Mouse (Mus musculus): ENCODE measurements around the gene Tmem255b. TPM values are rescaled to one million over a fixed set of nuclear protein-coding genes. Genes with fewer than 3 reads are reported as not detected.

Tmem255b gene
- 0.58 TPM in 1 of 2 replicates, not detected in the other for polyA plus RNA-seq (2014; fragmentation: Nextera tagmentation; extraction: Ambion mirVana)

DNA sequence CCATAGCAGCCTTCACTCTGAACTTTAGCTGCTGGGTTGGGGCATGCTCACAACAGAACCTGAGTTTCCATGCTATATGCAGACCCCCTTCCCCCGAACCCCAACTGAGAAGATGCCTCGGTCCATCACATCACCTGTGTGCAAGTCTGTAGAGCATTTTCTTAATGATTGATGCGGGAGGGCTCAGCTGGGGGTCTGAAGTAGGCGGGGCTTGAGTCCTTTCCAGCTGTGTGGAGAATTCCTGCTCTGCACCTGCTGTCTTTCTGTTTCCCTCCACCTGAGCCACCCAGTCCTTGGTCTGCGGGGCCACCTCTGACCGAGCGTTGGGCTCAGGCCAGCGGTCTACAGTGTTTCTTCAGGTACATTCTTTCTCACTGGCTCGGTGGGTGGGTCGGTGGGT lies at the start of gene Tmem255b:
Gene Tmem255b (plus strand): TSS at position 301 of the 400 bp plus-strand sequence.
- ATAC-seq (ENCODE audit: insufficient number of reproducible peaks, low FRiP score, low TSS enrichment, low read depth) (no peak), DNase-seq (ENCODE audit: low spot score) (no peak)
- H3K4me2 ChIP-seq (ENCODE audit: low read depth, severe bottlenecking) = peak within 1 kb of the TSS; percentile 0; the same call in 1 of the 2 replicates
- WGBS = 19% methylated on average over 10 of the region's 10 CpGs
- H3K27me3 ChIP-seq (ENCODE audit: control insufficient read depth, insufficient read depth, low read length) = peaks cover 23% of the 10 kb centered on the region
- 0 out of 2 replicates have a peak, but pooled peaks cover 3% of the 10 kb centered on the region for H3K4me1 ChIP-seq (ENCODE audit: control insufficient read depth, insufficient read depth, low read length)
- no peaks in the 10 kb centered on the region for H3K9me3 ChIP-seq (ENCODE audit: control insufficient read depth, low read length)
- no peak within 1 kb of the TSS for H3K27ac ChIP-seq (replicated peaks; ENCODE audit: low read depth, low read length)
- no peaks in the 10 kb centered on the region for H3K36me3 ChIP-seq (ENCODE audit: control insufficient read depth, insufficient read depth, low read length)
- no peak within 1 kb of the TSS for H3K9ac ChIP-seq (ENCODE audit: low read length)
- H3K4me3 ChIP-seq (ENCODE audit: low read depth, low read length) = no peak within 1 kb of the TSS

DNA sequence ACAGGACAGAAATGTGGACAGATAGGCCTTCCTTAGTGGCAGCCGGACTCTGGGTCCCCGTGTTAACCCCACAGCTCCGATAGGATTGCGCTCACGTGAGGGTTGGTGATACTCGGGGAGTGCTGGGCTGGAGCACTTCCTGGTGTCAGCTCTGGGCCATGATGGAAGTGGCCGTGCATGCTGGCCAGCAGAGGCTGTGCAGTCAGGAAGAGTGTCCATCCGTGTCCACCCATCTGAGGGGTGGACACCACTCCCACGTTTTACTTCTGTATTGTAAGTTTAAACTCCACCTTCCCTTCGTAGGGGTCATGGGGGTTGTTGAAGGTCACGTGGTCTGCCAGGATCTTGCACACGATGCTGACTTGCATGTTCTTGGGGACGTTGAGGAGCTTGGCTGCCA lies 48.6 kb upstream of the Tmem255b start:
- Histone ChIP-seq H3K27ac (replicated peaks; ENCODE audit: low read depth, low read length) (no peak overlapping the region), H3K9ac (ENCODE audit: low read length) (no peak overlapping the region), H3K36me3 (ENCODE audit: control insufficient read depth, insufficient read depth, low read length) (no peaks in the 10 kb centered on the region), H3K27me3 (ENCODE audit: control insufficient read depth, insufficient read depth, low read length) (no peaks in the 10 kb centered on the region), H3K4me3 (ENCODE audit: low read depth, low read length) (no peak overlapping the region), H3K4me2 (ENCODE audit: low read depth, severe bottlenecking) (no peak overlapping the region), H3K9me3 (ENCODE audit: control insufficient read depth, low read length) (no peaks in the 10 kb centered on the region), H3K4me1 (ENCODE audit: control insufficient read depth, insufficient read depth, low read length) (no peaks in the 10 kb centered on the region)
- ATAC-seq (ENCODE audit: insufficient number of reproducible peaks, low FRiP score, low TSS enrichment, low read depth) (no peak), DNase-seq (ENCODE audit: low spot score) (no peak)
- WGBS = 83% methylated on average over 13 of the region's 13 CpGs

DNA sequence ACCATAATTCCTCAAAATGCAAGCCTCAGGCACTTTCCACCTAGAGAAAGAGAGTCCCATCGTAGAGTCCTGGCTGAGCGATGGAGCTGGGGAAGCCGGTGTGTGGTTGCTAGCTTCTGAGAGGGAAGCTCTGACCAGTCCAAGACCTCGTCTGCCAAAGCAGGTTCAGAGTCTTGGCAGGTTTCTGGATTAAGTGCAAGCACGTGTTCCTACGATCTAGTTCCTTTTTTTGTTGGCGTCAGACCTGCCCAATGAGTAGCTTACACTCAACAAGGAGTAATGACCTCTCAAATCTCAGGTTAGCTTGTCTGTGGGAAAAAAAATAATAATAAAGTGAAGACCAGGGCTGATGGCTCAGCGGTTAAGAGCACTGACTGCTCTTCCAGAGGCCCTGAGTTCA lies 47.3 kb upstream of the Tmem255b start:
- WGBS = 85% methylated on average over 8 of the region's 8 CpGs
- Histone ChIP-seq H3K9ac (ENCODE audit: low read length) (no peak overlapping the region), H3K27ac (replicated peaks; ENCODE audit: low read depth, low read length) (no peak overlapping the region), H3K27me3 (ENCODE audit: control insufficient read depth, insufficient read depth, low read length) (no peaks in the 10 kb centered on the region), H3K4me1 (ENCODE audit: control insufficient read depth, insufficient read depth, low read length) (no peaks in the 10 kb centered on the region), H3K4me2 (ENCODE audit: low read depth, severe bottlenecking) (no peak overlapping the region), H3K36me3 (ENCODE audit: control insufficient read depth, insufficient read depth, low read length) (no peaks in the 10 kb centered on the region), H3K4me3 (ENCODE audit: low read depth, low read length) (no peak overlapping the region), H3K9me3 (ENCODE audit: control insufficient read depth, low read length) (no peaks in the 10 kb centered on the region)
- ATAC-seq (ENCODE audit: insufficient number of reproducible peaks, low FRiP score, low TSS enrichment, low read depth) (no peak), DNase-seq (ENCODE audit: low spot score) (no peak)

DNA sequence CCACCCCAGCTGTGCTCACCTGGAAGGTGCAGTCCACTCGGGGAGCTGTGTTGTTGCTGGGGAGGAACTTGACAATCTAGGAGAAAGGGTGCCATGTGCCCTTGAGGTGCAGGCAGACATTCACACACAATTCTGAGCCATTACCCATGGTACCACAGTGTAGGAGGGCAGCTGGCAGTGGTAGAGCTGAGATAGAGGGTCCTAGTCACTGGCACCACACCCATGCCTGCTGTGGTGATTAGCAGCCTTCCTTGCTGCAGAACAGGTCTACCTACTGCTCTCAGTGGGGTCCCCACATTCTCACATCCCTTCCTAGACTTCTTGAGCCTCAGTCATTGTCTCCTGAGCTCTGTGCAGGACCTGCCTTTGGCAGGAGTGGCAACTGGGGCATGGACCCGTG lies 46.2 kb upstream of the Tmem255b start:
- H3K9me3 ChIP-seq (ENCODE audit: control insufficient read depth, low read length) = no peaks in the 10 kb centered on the region
- no peaks in the 10 kb centered on the region for H3K36me3 ChIP-seq (ENCODE audit: control insufficient read depth, insufficient read depth, low read length)
- no peak overlapping the region for H3K4me2 ChIP-seq (ENCODE audit: low read depth, severe bottlenecking)
- DNase-seq (ENCODE audit: low spot score) (no peak), ATAC-seq (ENCODE audit: insufficient number of reproducible peaks, low FRiP score, low TSS enrichment, low read depth) (no peak)
- WGBS = 90% methylated on average over 2 of the region's 2 CpGs
- no peaks in the 10 kb centered on the region for H3K4me1 ChIP-seq (ENCODE audit: control insufficient read depth, insufficient read depth, low read length)
- no peak overlapping the region for H3K27ac ChIP-seq (replicated peaks; ENCODE audit: low read depth, low read length)
- no peak overlapping the region for H3K4me3 ChIP-seq (ENCODE audit: low read depth, low read length)
- H3K27me3 ChIP-seq (ENCODE audit: control insufficient read depth, insufficient read depth, low read length) = no peaks in the 10 kb centered on the region
- no peak overlapping the region for H3K9ac ChIP-seq (ENCODE audit: low read length)

DNA sequence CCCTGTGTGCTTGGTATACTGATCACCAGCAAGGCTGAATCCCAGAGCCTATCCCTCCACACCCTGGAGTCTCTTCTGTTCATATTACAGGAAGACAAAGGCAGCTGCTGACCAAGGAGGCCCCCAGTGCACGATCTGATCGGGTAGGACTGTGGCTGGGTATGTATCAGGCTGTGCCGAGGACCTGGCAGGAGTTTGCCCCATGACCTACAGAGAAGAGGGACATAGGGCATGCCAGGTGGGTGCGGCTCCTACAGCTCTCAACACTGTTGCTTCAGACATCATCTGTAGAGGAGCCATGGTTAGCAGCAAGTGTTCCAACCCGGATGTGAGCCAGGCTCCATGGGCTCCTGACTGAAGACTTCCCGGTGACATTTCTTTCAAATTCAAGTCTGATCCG lies 41.1 kb upstream of the Tmem255b start:
- no peaks in the 10 kb centered on the region for H3K36me3 ChIP-seq (ENCODE audit: control insufficient read depth, insufficient read depth, low read length)
- H3K9ac ChIP-seq (ENCODE audit: low read length) = no peak overlapping the region
- H3K4me3 ChIP-seq (ENCODE audit: low read depth, low read length) = no peak overlapping the region
- ATAC-seq (ENCODE audit: insufficient number of reproducible peaks, low FRiP score, low TSS enrichment, low read depth) (no peak), DNase-seq (ENCODE audit: low spot score) (no peak)
- no peak overlapping the region for H3K27ac ChIP-seq (replicated peaks; ENCODE audit: low read depth, low read length)
- WGBS = 94% methylated on average over 7 of the region's 7 CpGs
- no peak overlapping the region for H3K4me2 ChIP-seq (ENCODE audit: low read depth, severe bottlenecking)
- H3K4me1 ChIP-seq (ENCODE audit: control insufficient read depth, insufficient read depth, low read length) = no peaks in the 10 kb centered on the region
- H3K9me3 ChIP-seq (ENCODE audit: control insufficient read depth, low read length) = no peaks in the 10 kb centered on the region
- H3K27me3 ChIP-seq (ENCODE audit: control insufficient read depth, insufficient read depth, low read length) = no peaks in the 10 kb centered on the region

DNA sequence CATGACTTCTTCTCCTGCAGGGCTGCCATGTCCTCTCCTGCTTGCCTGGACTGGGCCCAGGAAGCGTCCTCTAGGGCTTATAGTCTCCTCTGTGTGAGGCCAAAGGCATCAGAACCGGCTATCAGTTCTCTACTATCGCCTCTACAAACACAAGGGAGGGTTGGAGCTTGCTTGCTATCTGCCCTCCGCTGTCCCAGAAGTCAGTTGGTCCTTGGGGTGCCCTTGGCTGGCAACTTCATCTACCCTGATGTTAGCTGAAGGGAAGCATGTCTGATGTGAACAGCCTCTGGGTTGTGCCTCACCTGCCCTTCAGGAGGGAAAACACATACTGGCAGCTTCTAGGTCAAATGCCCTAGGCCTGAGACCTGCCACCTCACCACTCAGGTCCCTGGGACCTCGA lies 38.3 kb upstream of the Tmem255b start, which contains the start of gene Atp4b:
Gene Atp4b (minus strand): TSS at position 101 of the 400 bp plus-strand sequence.
- no peak within 1 kb of the TSS for H3K27ac ChIP-seq (replicated peaks; ENCODE audit: low read depth, low read length)
- 80% methylated on average over 5 of the region's 5 CpGs for WGBS
- H3K27me3 ChIP-seq (ENCODE audit: control insufficient read depth, insufficient read depth, low read length) = no peaks in the 10 kb centered on the region
- DNase-seq (ENCODE audit: low spot score) = no peak
- no peaks in the 10 kb centered on the region for H3K36me3 ChIP-seq (ENCODE audit: control insufficient read depth, insufficient read depth, low read length)
- no peak within 1 kb of the TSS for H3K4me3 ChIP-seq (ENCODE audit: low read depth, low read length)
- no peak for ATAC-seq (ENCODE audit: insufficient number of reproducible peaks, low FRiP score, low TSS enrichment, low read depth)
- no peak within 1 kb of the TSS for H3K4me2 ChIP-seq (ENCODE audit: low read depth, severe bottlenecking)
- H3K9ac ChIP-seq (ENCODE audit: low read length) = no peak within 1 kb of the TSS
- H3K4me1 ChIP-seq (ENCODE audit: control insufficient read depth, insufficient read depth, low read length) = no peaks in the 10 kb centered on the region
- no peaks in the 10 kb centered on the region for H3K9me3 ChIP-seq (ENCODE audit: control insufficient read depth, low read length)

DNA sequence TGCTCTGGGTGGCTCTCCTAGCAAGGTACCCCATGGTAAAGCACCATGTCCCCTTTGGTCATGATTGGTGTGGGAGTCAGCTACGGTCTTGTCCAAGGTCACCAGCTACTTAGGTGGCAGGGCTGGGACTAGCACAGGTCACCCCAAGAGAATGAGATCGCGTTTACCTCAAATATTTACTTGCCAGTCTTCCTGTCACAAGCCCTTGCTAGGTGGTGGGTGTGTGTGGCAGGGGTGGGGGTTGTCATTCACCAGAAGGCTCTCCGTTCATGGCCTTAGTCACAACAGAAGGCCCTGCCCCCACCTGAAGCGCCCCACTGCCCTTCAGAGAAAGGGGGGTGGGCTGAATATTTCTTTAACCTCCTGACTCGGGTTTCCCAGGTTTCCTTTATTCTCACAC lies 31.5 kb upstream of the Tmem255b start:
- no peaks in the 10 kb centered on the region for H3K4me1 ChIP-seq (ENCODE audit: control insufficient read depth, insufficient read depth, low read length)
- H3K36me3 ChIP-seq (ENCODE audit: control insufficient read depth, insufficient read depth, low read length) = no peaks in the 10 kb centered on the region
- no peak overlapping the region for H3K4me3 ChIP-seq (ENCODE audit: low read depth, low read length)
- no peak overlapping the region for H3K4me2 ChIP-seq (ENCODE audit: low read depth, severe bottlenecking)
- DNase-seq (ENCODE audit: low spot score) = no peak
- H3K9ac ChIP-seq (ENCODE audit: low read length) = no peak overlapping the region
- H3K27me3 ChIP-seq (ENCODE audit: control insufficient read depth, insufficient read depth, low read length) = no peaks in the 10 kb centered on the region
- H3K9me3 ChIP-seq (ENCODE audit: control insufficient read depth, low read length) = no peaks in the 10 kb centered on the region
- WGBS = 74% methylated on average over 6 of the region's 6 CpGs
- no peak overlapping the region for H3K27ac ChIP-seq (replicated peaks; ENCODE audit: low read depth, low read length)
- no peak for ATAC-seq (ENCODE audit: insufficient number of reproducible peaks, low FRiP score, low TSS enrichment, low read depth)

DNA sequence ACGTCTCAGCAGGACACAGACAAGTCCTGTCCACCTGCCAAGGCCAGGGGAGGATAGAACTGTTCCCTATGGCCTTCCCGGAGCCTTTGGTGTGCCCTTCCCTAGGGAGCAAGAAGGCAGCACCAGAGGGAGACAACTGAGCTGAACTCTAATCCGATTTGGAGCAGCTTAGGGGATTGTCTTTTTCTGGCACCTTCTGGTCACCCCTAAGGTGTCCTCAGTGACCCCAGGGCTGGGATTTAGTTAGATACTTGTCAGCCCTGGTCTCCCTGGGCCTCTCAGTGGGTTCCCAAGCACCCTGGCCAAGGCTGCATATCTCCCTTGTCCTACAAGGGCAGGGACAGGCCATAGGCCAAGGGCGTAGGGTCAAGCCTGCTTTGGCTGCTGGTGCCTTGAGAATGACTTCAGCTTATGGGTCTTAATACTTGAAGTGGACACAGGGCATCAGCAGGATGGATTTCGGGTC lies 30.3 kb upstream of the Tmem255b start, which contains the start of gene Grk1:
Gene Grk1 (plus strand): TSS at position 416 of the 466 bp plus-strand sequence.
- H3K36me3 ChIP-seq (ENCODE audit: control insufficient read depth, insufficient read depth, low read length) = no peaks in the 10 kb centered on the region
- WGBS = 79% methylated on average over 5 of the region's 5 CpGs
- no peak within 1 kb of the TSS for H3K4me2 ChIP-seq (ENCODE audit: low read depth, severe bottlenecking)
- H3K4me1 ChIP-seq (ENCODE audit: control insufficient read depth, insufficient read depth, low read length) = no peaks in the 10 kb centered on the region
- no peak within 1 kb of the TSS for H3K27ac ChIP-seq (replicated peaks; ENCODE audit: low read depth, low read length)
- no peak for DNase-seq (ENCODE audit: low spot score)
- ATAC-seq (ENCODE audit: insufficient number of reproducible peaks, low FRiP score, low TSS enrichment, low read depth) = no peak
- H3K9ac ChIP-seq (ENCODE audit: low read length) = no peak within 1 kb of the TSS
- no peaks in the 10 kb centered on the region for H3K27me3 ChIP-seq (ENCODE audit: control insufficient read depth, insufficient read depth, low read length)
- H3K4me3 ChIP-seq (ENCODE audit: low read depth, low read length) = no peak within 1 kb of the TSS
- H3K9me3 ChIP-seq (ENCODE audit: control insufficient read depth, low read length) = no peaks in the 10 kb centered on the region

DNA sequence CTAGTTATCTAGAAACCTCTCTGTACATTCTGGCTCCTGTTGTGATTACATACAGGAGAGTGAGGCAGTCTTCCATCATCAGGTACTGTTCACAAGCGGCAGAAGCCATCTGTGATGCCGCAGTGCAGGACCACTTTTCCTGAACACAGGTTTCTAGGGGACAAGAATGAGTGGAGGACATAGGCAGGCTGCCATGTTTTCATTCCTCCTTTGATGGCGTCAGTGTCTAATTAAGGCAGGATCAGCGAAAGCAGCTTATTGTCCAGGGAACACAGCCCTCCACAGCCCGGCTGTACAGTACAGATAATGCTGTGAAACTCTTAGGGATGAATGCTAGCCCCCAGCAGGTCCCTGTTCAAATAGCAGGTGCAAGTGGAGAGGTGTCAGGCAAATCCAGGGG lies 29.0 kb upstream of the Tmem255b start:
- no peak for ATAC-seq (ENCODE audit: insufficient number of reproducible peaks, low FRiP score, low TSS enrichment, low read depth)
- WGBS = 84% methylated on average over 5 of the region's 5 CpGs

More for the DNA sequence above, 29.0 kb upstream of the Tmem255b start:
- Histone ChIP-seq H3K36me3 (ENCODE audit: control insufficient read depth, insufficient read depth, low read length) (no peaks in the 10 kb centered on the region), H3K9ac (ENCODE audit: low read length) (no peak overlapping the region), H3K27me3 (ENCODE audit: control insufficient read depth, insufficient read depth, low read length) (no peaks in the 10 kb centered on the region), H3K27ac (replicated peaks; ENCODE audit: low read depth, low read length) (no peak overlapping the region), H3K4me1 (ENCODE audit: control insufficient read depth, insufficient read depth, low read length) (no peaks in the 10 kb centered on the region), H3K4me2 (ENCODE audit: low read depth, severe bottlenecking) (no peak overlapping the region), H3K9me3 (ENCODE audit: control insufficient read depth, low read length) (no peaks in the 10 kb centered on the region), H3K4me3 (ENCODE audit: low read depth, low read length) (no peak overlapping the region)
- no peak for DNase-seq (ENCODE audit: low spot score)

All from limb, embryonic 11.5 days (tissue).